Mouse (Mus musculus): ENCODE measurements at regions not wholly inside any gene's neighbourhood (a gene's known extent, or its start where the extent isn't known, plus 50 kb on each side); places are given as distances from the start of the nearest gene placed in this dataset.

DNA sequence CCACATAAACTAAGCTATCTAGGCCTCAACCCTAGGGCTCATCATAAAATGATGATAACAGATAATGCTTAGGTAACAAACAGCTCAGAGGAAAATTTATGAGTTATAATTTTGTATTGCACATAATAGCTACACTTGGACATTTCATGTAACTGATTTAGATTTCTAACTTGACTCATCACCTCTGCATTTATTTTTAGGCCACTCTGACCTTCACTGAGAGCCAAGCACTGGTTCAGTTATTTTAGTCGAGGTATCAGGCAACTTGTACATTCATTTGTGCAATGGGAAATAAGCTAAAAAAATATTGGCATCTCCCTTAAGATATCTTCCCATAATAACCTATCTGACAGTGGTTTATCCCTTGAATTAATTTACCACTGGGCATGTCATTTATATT, 745.4 kb upstream of the B3galt2 start:
- no peak for TF ChIP-seq CTCF (conservative IDR thresholded peaks at IDR 0.05; ENCODE audit: low read length)
- no peak for TF ChIP-seq NANOG (IDR thresholded peaks at IDR 0.05; ENCODE audit: borderline replicate concordance, low read length)

Measured in E14TG2a.4 (cell line).